Mouse (Mus musculus) E14TG2a.4 (cell line): Measurements from ENCODE around the gene Diaph2.

Experiments
- H3K27me3 ChIP-seq: 2 replicates; pipeline ENCODE4 v1.6.1; 2014; ENCODE audit warnings: low read length, control low read depth; ENCODE audit not compliant: insufficient read depth
- H3K36me3 ChIP-seq: 2 replicates; pipeline ENCODE4 v1.6.1; 2014; ENCODE audit warnings: low read length, control low read depth; ENCODE audit not compliant: insufficient read depth
- H3K4me1 ChIP-seq: replicated peaks from 2 replicates; pipeline ENCODE4 v1.6.1; 2014; ENCODE audit warnings: low read depth, low read length, control low read depth
- H3K4me3 ChIP-seq: replicated peaks from 2 replicates; pipeline ENCODE4 v1.5.1; 2014; ENCODE audit warnings: mild to moderate bottlenecking, low read length
- H3K9me3 ChIP-seq: 2 replicates; pipeline ENCODE4 v1.6.1; 2014; ENCODE audit warnings: low read length, control low read depth
- CTCF ChIP-seq: conservative IDR thresholded peaks from 2 replicates; pipeline ENCODE4 v1.5.1; 2014; ENCODE audit warnings: low read length
- NANOG ChIP-seq: IDR thresholded peaks from 2 replicates; pipeline ENCODE4 v1.6.1; 2014; ENCODE audit warnings: borderline replicate concordance, low read length, mixed read lengths
- POU5F1 ChIP-seq: IDR thresholded peaks from 2 replicates; pipeline ENCODE4 v1.6.1; 2014; ENCODE audit warnings: low read length, borderline replicate concordance

The Diaph2 gene

GRCm38 (mm10) chrX:130408985-130409384, 659.4 kb downstream of the Diaph2 start:
- no peak for TF ChIP-seq NANOG
- TF ChIP-seq POU5F1 = no peak
- no peak for TF ChIP-seq CTCF
- Histone ChIP-seq H3K4me1 (no peaks in the 10 kb centered on the region), H3K9me3 (no peaks in the 10 kb centered on the region), H3K4me3 (no peak overlapping the region), H3K27me3 (no peaks in the 10 kb centered on the region), H3K36me3 (no peaks in the 10 kb centered on the region)

DNA sequence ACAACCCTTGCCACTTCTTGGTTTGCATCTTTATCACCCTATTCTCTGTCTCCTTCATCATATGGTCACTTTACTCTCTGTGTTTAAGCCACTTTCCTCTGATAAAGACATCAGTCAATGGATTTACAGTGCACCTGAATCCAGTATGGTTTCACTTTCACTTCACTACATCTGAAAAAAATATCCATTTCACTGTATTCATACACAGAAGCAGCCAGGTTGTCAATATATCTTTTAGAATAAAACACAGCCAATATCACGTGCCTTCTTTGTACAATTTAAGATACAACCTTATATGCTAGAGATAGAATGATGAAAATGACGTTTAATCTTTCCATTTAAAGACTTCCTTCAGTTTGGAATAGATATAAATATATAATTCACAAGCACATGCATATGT, 673.6 kb downstream of the Diaph2 start:
- no peaks in the 10 kb centered on the region for H3K27me3 ChIP-seq
- H3K9me3 ChIP-seq = no peaks in the 10 kb centered on the region
- no peaks in the 10 kb centered on the region for H3K36me3 ChIP-seq
- H3K4me3 ChIP-seq = no peak overlapping the region
- no peak for TF ChIP-seq POU5F1
- no peak for TF ChIP-seq NANOG
- no peak for TF ChIP-seq CTCF
- no peaks in the 10 kb centered on the region for H3K4me1 ChIP-seq

GRCm38 (mm10) chrX:130451822-130452487, 702.4 kb downstream of the Diaph2 start:
- TF ChIP-seq POU5F1 = no peak
- TF ChIP-seq NANOG = no peak
- TF ChIP-seq CTCF = no peak
- Histone ChIP-seq H3K27me3 (no peaks in the 10 kb centered on the region), H3K36me3 (no peaks in the 10 kb centered on the region), H3K4me3 (no peak overlapping the region), H3K4me1 (no peaks in the 10 kb centered on the region), H3K9me3 (peaks cover 4% of the 10 kb centered on the region; the same call in 1 of the 2 replicates)

DNA sequence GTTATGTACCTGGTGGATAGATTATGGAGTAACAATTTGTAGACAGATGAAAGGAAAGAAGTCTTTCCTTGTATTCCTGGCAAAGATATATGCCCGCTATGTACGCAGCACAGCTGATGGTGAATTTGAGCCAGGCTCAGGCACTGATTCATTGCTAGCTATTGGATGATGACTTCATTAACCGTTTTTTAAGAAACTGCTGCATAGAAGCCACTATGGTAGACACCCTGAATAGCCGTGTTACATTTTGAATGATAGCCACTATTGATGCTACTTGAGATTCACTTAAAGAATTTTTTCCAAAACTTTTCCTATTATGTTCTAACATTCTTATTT, 702.9 kb downstream of the Diaph2 start:
- H3K4me3 ChIP-seq = no peak overlapping the region
- TF ChIP-seq NANOG = no peak
- no peak for TF ChIP-seq POU5F1
- TF ChIP-seq CTCF = no peak
- no peaks in the 10 kb centered on the region for H3K27me3 ChIP-seq
- H3K9me3 ChIP-seq = peaks cover 4% of the 10 kb centered on the region; the same call in 1 of the 2 replicates
- no peaks in the 10 kb centered on the region for H3K36me3 ChIP-seq
- no peaks in the 10 kb centered on the region for H3K4me1 ChIP-seq

DNA sequence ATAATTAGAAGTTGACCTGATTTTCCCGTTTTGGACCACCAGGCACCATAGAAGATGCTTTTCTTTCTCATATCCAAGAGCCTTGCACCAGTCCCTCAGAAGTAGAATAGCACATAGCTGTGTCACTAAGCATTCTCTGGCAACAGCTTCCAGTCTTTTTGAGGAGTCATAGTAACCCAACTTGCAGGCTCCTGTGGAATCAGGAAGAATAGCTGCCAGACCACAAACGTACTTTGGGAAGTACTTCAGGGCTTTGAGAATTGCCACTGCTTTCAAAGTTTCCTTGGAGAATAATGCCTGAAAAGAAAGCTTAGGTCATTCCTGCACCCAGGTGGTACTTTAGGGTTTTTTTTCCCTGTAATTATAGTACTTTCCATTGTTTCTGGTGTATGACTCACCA, 723.6 kb downstream of the Diaph2 start:
- Histone ChIP-seq H3K4me3 (no peak overlapping the region), H3K36me3 (no peaks in the 10 kb centered on the region), H3K9me3 (no peaks in the 10 kb centered on the region), H3K27me3 (no peaks in the 10 kb centered on the region), H3K4me1 (no peaks in the 10 kb centered on the region)
- TF ChIP-seq POU5F1 (no peak), CTCF (no peak), NANOG (no peak)

DNA sequence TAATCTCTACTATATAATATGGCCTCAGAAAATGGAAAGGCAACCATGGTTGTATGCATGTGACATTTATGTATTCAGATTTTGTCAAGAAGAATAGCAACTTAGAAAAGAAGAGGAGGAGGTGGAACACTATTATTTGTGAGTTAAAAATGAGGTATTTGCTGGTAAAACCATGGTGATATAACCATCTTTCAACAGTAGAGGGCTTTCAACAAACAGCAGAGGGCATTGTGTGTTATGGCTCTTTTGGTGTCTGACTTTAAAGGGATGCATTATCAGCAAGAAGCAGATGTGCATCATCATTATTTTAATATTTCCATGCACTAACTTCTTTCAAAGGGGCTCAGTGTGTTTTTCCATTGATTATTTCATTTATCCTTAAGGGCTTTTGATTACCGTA, 731.3 kb downstream of the Diaph2 start:
- Histone ChIP-seq H3K27me3 (no peaks in the 10 kb centered on the region), H3K9me3 (no peaks in the 10 kb centered on the region), H3K4me3 (no peak overlapping the region), H3K4me1 (no peaks in the 10 kb centered on the region), H3K36me3 (no peaks in the 10 kb centered on the region)
- TF ChIP-seq NANOG (no peak), CTCF (no peak), POU5F1 (no peak)

DNA sequence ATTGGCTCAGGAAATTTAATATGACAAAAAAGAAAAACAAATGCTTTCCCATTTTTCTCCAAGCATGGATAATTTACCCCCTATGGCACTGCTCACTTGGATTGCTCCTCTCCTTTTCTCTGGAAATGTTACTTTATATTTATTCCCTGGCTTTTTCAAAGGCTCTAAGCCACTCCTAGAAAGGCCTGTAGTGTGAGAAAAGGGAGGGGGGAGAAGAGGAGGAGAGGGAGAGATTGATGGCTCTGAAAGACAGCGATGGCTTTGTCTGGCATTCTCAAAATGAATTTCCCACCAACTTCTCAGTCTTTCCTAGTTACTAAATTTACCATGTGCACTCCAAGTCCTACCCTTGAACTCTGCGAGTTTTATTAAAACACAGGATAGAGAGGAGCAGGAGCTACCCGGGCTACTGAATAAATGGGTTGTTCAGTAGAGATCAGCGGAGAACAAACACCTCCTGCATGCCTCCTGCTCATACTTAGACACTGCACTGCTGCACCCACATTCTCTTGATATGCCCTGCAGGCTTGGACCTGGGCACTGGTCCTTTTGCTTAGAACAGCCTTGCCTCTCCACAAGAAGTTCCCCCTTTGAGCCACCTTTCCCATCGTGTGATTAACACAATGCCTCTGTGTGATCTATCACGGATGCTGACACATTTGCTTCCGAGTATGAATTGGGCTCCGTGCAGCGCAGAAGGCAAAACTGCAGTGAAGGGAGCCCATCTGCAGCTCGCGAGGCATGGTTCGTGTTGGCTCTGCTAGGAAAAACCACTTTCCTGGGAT, 753.3 kb downstream of the Diaph2 start:
- H3K9me3 ChIP-seq = no peaks in the 10 kb centered on the region
- no peaks in the 10 kb centered on the region for H3K36me3 ChIP-seq
- no peak overlapping the region for H3K4me3 ChIP-seq
- no peak for TF ChIP-seq CTCF
- no peak for TF ChIP-seq POU5F1
- no peak for TF ChIP-seq NANOG
- no peaks in the 10 kb centered on the region for H3K27me3 ChIP-seq
- peaks cover 7% of the 10 kb centered on the region; the same call in 1 of the 2 replicates for H3K4me1 ChIP-seq

GRCm38 (mm10) chrX:130503465-130503860, 753.9 kb downstream of the Diaph2 start:
- Histone ChIP-seq H3K4me1 (peaks cover 7% of the 10 kb centered on the region; the same call in 1 of the 2 replicates), H3K27me3 (no peaks in the 10 kb centered on the region), H3K36me3 (no peaks in the 10 kb centered on the region), H3K9me3 (no peaks in the 10 kb centered on the region), H3K4me3 (no peak overlapping the region)
- TF ChIP-seq NANOG = no peak
- no peak for TF ChIP-seq CTCF
- no peak for TF ChIP-seq POU5F1

DNA sequence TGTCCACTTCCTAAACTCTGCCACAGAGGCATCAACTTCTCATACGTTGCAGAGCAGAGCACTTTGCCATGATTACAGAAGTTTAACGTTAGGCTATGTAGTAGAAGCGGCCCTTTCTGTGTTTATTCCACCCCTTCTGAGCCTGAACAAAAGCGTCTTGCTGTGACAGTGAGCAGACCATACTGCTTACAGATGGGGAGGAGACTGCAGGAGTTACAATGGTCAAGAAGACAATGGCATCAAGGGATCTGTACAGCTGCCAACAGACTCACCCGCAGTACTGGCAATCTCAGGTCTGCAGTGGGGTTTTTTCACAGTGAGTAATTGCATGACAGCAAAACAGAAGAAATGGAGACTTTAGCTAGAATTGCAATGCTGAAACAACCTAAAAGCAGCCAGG, 756.1 kb downstream of the Diaph2 start:
- Histone ChIP-seq H3K27me3 (no peaks in the 10 kb centered on the region), H3K36me3 (no peaks in the 10 kb centered on the region), H3K9me3 (no peaks in the 10 kb centered on the region), H3K4me3 (no peak overlapping the region), H3K4me1 (peaks cover 7% of the 10 kb centered on the region; the same call in 1 of the 2 replicates)
- TF ChIP-seq CTCF (no peak), NANOG (peak; percentile 69; the same call in 1 of the 2 replicates)
